Mouse (Mus musculus) layer of hippocampus, adult 9-11 months (tissue): ENCODE results near the gene Itgb2l.
"Not testable (repeated sequence)": the region's sequence is repeated elsewhere in the genome, so short reads cannot be mapped to it uniquely, and the experiment has no call there.

ENCODE experiments used
- DNase-seq: peaks from one replicate; pipeline ENCODE4 v3.0.0; 2022

The Itgb2l gene

DNA sequence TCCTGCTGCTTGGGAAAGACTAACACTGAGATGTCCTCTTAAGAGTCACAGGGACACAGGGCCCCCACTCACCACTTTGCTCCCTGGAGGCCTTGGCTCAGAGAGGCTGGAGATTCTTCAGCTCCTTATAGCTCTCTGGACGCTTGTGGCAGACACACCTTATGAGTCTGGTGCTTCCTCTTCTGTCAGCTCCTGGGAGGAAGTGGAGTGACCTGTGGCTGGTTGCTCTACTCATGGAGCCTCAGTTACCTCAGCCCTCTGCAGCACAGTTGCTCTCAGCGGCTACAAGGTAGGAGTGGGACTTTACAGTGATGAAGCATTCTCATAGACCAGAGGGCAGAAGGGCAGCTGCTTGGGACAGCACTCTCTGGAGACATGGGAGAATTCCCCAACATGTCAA lies at the start of gene Itgb2l:
Gene Itgb2l (minus strand): TSS at position 152 of the 400 bp plus-strand sequence.
- no peak for DNase-seq

DNA sequence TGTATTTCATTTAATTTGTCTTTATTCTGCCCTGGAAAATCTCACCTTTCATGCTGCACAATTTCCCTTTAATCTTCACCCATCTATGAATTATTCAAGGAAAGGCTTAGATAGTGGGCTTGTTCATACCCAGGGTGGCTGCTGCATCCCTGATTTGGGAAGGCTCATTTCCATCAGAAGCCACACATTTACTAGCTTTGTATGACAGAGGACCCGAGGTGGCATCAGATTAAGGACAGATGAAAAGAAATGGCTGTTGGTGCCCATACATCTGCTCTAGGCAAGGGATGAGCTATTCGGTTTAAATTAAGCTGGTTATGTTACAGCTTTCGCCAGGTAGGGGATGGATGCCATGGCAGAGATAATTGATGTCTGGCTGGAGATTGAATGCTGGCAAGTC lies 48.1 kb upstream of the Itgb2l start:
- no peak for DNase-seq

DNA sequence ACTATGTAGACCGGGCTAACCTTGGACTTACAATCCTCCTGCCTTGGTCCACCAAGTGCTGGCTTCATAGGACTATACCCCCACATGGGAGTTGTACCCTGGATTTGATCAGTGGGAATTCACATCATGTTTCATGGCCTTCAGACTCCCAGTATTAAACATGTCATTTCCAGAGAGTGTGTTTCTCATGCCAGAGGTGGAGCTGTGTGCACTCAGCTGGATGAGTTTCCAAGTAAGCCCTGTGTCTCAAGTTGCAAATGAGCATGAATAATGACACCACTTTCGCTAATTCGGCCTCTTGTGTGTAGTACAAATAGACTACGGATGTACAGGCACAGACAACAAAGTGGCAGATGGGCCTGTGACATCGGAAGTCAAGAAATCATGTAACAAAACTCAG lies 44.6 kb upstream of the Itgb2l start:
- no peak for DNase-seq

DNA sequence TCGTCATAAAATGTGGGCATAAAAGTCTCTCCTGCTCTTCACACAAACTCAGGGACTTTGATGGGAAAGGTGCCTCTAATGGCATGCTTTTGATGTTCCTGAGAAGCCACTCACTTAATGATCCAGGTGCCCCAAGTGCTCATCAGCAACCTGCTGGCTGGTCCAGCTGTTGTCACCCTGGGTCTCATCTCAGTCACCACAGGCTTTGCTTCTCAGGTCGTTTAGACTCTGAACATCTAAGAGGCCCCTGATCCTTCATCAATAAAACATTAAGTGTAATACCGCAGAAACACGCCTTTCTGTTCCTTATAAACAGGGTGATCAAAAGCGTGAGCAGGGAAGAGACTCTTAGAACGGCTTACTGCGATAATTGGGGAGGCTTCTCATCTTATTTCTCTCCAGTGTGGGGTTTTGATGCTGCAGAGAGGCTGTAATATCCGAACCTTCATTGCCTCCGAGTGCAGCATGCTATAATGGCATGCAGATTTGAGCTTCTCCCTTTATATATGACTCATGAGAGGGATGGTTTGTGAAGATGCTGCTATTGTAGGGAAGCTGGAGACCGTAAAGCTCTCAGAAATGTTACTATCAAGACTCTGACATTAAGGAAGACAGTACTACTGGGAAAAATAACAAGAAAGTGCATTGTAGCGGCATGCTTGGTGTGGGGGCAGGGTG lies 43.7 kb upstream of the Itgb2l start:
- no peak for DNase-seq

DNA sequence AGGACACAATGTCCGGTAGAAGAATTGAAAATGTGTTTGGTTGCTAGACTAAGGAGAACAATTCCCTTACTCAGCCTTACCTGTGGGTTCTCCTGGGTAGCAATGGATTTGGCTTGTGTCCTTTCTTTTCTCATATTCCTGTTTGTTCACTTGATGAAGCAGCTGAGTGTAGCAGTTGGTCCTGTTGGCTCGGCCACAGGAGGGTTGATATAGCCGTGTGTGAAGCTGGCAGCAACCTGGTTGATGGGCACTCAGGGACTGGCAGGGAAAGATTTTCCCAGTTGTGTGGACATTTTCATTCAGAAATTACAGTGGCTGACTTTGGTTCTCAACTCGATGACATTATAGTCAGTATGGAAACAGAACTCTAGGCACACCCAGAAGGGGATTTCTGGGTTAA lies 38.4 kb upstream of the Itgb2l start:
- DNase-seq = no peak

DNA sequence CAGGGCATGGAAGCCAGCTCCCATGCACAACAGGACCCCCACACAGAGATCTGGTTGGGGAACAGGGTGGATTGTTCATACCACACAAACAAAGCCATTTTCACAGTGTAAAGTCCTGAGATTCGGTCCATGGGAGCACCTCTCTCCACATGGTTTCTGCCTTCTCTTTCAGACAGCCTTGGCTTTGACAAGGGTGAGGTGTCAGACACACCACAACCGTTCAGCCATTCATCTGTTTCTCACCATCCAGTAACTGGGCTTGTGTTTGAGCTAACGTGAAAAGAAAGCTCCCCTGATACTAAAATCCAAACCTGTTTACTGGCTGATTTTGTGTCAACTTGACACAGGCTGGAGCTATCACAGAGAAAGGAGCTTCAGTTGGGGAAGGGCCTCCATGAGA lies 30.8 kb upstream of the Itgb2l start:
- no peak for DNase-seq

DNA sequence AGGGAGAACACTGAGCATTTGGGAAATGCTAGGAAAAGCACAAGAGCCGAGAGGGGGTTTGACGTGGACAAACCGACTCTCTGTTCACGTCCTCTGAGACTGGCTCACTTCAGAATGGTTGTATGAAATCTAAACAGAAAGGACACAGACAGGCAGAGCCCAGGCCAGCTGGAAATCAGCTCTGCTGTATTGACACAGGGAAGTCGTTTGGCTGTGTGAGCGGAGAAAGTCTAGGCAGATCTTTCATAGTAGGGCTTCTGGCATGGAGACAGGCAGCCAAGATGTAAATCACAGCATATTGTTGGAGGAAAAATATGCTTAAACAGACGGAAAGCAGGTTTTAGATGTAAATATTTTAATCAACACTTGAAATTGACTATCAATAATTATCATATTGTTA lies 29.4 kb upstream of the Itgb2l start:
- DNase-seq = no peak

DNA sequence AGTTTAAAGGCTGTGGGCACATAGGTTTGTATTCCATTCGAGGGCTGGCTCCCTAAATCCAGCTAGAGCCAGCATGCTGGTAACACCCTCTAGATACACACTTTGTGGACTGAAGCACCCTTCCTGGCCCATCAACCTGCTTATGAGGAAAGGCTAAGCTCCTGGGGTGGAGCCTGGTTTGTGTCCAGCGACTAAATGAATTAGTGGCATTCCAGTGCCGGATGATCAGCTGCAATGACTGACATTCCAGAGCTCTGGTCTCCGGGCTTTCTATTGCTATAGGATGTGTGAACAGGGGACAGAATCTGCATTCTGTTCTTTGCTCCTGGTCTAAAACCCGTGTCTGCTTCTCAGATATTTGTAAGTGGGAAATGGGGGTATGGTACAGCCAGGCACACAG lies 28.9 kb upstream of the Itgb2l start:
- no peak for DNase-seq

DNA sequence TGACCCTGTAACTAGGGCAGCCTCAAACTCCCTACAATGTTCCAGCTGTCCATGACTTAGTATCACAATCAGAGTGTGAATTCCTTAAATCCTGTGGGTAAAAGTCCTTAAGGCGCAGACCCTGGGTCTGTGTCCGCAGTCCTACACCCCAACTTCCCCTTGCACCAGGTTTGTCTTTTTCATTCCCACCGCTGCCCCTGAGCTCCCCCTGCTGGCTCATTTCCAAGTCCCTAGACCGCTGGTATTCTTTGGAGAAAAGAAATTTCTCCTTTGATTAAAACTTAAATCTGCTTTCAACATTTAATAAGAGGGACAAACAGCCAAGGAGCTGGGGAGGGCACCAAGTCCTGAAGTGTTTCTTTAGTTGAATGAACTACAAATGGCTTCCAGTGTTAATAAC lies 26.2 kb upstream of the Itgb2l start:
- no peak for DNase-seq

DNA sequence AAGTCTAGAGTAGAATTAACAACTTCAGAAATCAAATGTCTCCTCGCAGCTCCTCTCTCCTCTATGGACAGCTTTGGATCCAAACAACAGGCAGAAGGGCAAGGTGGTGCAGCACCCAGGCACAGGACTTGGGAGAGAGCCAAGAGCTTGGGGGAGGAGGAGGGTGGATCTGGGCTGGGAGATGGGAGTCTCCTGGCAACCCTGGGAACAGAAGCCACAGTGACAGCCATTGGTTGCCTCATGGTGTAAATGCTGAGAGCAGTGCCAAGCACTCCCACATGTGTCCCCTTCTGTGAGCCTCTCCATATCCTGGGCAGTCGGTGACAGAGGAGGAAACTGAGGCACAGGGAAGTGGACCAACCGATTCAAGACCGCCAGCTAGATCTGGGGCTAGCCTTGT lies 25.3 kb upstream of the Itgb2l start:
- DNase-seq = peak; percentile 89

DNA sequence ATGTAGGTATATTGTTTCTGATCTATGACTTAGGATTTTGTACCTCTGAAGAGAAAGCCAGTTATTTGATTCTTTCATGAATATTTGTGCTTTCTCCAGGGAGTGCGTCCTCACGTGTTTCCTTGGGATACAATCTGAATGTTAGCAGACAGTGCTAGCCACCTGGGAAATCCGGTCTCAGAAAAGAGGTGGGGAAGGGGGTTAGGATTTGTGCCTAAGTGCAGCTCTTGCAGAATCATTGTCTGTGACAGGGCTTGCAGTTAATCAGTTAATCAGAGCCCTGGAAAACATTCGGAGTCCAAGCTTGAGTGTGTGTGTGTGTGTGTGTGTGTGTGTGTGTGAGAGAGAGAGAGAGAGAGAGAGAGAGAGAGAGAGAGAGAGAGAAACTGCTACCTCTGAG lies 24.6 kb upstream of the Itgb2l start:
- no peak for DNase-seq

DNA sequence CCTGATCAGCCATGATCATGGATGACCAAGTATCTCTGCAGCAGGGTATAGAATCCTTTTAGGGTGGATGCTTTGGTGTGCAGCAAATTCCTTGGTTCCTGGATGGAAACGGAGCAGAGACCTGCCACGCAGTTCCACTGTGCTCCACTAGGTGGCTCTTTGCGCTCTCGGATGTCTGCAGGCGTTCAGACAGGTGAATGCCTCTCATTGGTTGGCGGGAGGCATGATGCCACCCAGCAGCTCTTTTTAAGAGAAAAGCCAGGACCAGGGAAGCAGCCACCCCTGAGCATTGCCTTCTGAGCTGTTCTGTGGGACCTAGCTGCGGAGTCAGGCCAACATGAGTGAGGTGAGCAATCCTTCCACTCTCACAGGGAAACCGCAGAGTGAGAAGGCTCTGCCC lies 24.0 kb upstream of the Itgb2l start, which contains the start of gene Pcp4:
Gene Pcp4 (plus strand): TSS at position 162 of the 400 bp plus-strand sequence.
- peak; percentile 85 for DNase-seq

DNA sequence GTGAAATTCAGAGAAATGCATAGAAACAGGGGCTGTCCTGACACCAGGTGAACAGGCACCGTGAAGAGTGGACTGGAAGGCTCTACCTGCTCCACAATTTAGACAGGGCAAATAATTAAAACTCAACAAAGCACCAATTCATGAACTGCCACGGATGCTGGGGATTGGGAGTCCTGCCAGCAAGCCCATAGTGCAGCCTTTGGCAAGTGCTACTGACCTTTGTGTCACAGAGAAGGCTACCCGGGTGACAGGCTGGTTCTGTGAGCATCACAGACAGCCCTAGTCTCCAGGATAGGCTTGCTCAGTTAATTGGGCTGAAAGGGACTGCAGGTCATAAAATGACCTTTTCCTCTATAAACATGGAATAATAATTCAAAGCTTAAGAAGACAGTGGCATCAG lies 17.4 kb upstream of the Itgb2l start:
- DNase-seq = no peak

DNA sequence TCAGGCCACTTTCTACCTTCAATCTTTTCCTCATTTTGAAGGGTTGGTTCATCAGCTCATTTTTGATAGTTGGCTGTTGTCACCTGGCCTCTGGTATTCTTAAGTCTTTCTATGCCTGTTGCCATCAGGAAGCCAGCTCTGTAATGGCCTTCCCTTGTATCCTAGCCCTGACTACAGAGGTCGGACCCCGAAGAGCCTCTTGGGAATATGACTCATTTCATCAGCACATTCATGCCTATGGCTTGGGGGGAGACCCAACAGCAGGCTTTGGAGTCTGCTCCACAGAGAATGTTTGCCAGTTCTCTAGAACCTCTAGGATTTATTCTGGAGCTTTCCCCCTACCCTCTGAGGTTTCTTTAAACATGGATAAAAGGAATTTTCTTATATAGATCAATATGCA lies 15.9 kb upstream of the Itgb2l start:
- DNase-seq = no peak

DNA sequence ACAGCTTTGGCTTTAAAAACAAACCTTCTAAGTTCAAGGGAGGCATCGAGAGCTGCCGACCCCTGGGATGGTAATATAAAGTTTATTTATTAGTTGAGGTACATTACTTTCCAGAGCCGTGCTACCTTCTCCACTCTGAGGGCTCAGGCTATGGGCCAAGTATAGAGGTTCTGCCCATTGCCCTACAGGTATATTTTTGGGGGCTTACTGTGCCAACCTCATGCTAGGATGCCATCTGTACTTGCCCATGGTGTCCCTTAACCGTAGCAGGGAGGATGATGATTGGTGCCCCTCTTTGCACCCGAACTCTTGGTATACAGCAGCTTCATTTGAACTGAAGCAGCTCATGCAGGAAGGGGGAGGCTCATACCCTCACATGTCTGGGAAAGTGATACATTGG lies 14.2 kb upstream of the Itgb2l start:
- no peak for DNase-seq

DNA sequence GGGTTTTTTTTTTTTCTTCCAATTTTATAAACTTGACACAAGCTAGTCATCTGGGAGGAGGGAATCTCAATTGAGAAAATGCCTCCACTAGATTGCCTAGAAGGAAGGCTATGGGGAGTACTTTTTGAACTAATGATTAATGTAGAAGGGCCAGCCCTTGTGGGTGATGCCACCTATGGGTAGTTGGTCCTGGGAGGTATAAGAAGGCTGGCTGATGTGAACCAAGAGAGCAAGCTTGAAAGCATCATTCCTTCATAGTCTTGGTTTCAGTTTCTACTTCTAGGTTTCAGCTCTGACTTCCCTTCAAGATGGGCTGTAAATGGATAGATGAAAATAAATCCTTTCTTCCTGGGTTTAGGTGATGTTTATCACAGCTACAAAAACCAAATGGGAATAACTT lies 10.7 kb upstream of the Itgb2l start:
- no peak for DNase-seq

DNA sequence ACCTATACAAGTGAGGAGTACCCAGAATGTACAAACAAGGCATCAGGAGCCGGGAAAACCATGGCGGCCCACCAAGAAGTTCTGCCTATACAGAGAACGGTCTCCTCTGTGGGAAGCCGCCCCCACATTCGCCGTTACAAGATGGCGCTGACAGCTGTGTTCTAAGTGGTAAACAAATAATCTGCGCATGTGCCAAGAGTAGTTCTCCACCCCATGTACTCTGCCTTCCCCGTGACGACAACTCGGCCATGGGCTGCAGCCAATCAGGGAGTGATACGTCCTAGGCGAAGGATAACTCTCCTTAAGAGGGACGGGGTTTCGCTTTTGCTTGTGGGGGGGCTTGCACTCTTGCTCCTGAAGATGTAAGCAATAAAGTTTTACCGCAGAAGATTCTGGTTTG lies 7.5 kb upstream of the Itgb2l start:
- DNase-seq = not testable (repeated sequence)

DNA sequence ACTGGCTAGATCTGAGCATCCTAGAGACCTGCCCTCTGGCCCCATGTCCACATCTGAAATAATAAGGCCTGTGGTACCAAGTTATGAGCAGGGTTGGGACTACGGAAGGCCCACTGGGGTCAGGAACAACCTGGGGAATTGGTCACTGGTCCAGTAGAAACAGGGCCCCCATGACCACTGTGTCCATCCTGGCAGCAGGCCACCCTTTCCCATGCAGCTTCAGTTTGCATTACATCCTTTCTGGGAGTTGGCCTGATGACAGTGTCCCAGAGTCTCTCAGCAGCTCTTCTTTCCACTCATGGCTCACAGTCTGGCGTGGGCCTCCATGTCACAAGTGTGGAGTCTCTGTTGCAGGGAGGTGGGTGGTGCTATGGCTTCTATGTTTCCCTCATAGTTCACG lies 1.6 kb downstream of the Itgb2l start:
- no peak for DNase-seq

DNA sequence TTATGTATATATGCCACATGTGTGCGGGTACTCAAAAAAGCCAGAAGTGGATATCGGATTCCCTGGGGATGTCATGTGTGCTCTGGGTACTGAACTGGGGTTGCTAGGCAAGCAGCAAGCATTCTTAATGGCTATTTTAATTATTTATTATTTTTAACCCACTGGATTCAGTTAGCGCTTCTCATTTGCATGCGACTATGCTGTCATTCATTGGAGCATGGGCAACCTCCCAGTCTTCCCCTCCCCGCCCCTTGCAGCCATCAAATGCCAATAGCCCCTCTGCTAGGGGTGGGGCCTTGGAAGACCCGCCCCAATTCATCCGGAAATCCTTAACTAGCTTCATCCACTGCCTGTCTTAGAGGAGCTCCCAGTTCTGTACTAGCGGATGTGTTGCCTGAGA lies 2.5 kb downstream of the Itgb2l start:
- DNase-seq = no peak

DNA sequence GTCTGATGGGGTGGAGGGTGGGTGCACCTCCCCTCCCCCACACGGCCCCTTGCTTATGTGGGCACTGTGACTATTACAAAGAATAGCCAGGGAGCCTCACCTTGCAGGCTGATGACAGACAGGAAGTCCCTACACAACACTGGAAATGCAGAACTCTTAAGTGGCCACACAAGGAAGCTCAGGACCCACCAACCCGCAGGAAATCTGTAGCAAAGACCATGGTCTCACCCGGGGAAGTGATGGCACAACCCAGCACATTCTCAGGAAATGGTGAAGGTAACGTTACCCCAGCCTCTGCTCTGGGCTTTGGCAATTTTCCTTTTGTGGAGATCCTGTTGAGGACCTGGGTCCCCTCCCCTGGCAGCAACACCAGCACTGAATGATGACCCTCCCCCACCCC lies 3.7 kb downstream of the Itgb2l start:
- no peak for DNase-seq

DNA sequence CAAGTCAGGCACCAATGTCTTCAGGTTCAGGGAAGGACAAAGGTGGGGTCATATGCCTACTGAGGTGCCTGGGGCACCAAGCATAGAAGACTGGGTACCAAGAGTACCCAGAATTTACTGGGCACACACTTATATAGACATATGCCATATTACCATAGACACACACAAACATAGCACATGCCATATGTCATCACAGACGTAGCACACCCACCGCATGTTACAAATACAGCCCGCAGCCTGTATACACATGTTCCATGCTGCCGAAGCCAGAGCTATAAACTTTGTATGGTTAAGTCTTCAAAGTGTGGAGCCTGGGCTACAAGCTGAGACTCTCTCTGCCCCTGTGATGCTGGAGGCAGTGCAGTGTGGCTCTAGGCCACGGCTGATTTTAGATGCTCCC lies 4.5 kb downstream of the Itgb2l start:
- DNase-seq = peak; percentile 31

DNA sequence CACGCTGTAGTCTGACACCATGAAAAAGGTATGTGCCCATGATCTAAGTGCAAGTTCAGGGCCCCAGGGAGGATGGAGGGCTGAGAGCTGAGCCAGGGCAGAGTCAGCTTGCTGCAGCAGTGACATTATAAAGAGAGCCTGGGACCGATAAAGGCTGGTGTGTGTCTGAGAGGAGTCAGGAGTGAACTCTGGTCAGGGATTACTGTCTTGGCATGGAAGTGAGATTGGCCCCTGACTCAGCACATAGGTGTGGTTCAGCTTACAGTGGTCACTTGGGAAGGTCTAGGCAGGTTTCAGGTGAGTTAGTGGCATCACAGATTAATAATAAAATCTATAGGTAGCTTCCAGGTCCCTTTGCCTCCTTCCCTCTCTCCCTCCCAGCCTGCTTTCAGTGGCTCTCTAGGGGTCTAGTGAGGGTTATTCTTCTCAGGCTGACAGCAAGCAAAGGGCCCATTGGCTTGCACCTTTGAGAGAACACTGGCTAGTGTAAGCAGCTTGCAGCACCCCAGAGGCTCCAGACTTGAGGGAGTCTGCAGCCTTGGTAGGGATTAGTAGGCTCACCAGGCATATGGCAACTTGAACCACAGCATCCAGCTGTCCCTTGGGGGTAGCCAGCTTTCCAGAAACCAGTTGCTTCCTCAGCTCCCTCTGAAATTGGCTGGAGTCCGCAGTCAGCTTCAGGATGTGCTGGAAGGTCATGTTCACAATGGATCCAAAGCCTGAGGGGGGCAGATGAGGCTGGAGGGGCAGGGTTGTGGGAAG lies 9.2 kb downstream of the Itgb2l start:
- DNase-seq = no peak

DNA sequence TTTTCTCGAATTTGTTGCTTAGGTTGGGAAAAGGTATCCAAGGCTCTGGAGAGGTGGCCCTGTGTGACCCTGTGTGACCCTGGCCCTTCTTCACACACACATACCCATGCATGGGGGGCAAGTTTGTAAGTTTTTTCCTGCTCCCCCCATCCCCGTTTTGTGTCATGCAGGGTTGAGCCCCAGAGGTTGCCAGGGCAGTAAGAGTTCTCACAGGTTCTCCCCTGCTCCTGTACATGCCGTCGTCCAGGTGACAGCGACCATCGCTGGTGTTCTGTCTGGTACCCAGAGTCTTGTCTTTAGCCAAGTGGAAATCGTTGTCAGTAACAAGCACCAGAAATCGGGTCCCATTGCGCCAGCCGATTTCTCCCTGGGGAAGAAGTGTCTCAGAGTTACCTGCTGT lies 10.2 kb downstream of the Itgb2l start:
- DNase-seq = no peak

DNA sequence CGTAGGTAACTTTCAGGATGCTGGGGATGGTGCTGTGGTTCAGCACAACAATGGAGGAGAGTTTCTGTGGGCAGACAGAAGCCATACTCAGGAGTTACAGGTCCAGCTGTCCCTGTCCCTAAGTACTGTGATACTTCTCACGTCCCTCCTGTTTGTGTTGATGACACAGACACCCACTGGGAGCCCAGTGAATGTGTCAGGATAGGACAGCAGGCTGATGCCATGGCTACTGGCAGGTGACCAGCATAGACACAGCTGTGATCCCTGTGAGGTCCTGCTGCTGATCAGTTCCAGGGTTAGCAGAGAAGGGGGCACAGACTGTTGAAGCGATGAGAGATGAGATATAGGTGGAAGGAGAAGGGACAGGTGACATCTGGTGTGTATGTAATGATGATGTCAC lies 14.4 kb downstream of the Itgb2l start:
- no peak for DNase-seq

DNA sequence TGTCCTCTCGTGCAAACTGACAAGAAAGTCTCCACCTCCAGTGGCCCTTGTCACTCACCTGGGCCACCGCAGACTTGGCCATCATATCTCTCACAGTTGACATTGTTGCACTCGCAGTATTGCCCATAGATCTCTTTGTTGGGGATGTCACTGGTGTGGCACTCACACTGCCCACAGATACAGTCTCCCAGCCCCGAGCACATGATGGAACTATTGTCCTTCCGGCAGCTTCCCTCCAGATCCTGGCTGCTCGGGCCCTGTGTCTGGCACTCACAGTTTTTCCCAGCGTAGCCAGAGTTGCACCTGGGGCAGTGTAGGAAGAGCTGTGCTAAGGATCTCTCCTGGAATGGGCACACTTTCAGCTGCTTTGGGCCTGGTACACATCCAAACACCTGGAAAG lies 16.7 kb downstream of the Itgb2l start:
- no peak for DNase-seq
